Mouse (Mus musculus): ENCODE measurements around the gene Atg9a.
"Not testable (repeated sequence)": the region's sequence is repeated elsewhere in the genome, so short reads cannot be mapped to it uniquely, and the experiment has no call there.

Atg9a gene

DNA sequence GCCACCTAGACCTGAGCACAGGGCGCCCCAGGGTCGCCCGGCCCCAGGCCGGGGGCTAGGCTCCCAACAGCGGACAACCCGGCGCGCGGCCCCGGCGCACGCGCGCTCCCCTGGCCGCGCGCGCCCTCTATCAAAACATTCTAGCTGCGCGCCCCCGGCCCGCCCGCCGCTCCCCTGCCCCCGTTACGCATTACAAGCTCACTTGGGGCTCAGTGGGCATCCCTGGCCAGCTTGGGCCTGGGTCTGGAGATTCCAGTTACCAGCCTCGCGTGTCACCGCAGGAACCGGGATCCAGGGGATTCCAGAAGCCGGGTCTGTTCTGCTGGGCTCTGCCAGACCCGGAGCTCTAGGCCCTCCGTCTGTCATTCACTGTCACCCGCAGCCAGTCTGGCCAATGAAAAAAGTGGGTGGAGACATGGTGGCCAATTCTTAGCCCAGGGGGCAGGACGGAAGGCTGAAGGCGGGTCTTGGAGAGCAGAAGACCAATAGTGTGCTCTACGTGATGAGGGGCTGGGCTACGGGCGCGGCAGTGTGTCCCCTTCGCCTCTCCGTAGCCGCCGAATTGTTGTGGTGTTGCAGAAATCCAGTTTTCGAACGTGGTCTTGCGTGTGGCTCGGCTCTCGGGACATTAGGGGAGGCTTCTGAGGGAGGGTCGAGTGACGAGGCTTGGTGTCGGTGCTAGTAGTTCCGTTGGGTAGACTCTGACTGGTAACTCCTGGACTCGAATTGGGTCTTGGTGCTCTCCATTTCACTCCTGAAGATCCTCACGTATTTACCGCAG is at the start of gene Atg9a, which contains the start of gene Ankzf1:
Gene Atg9a (minus strand): TSS at position 575 of the 781 bp plus-strand sequence.
Gene Ankzf1 (plus strand): TSS at position 530 of the 781 bp plus-strand sequence.
- DNase-seq (ENCODE audit: extremely low read depth, low read depth, low spot score) = peak; percentile 97

DNA sequence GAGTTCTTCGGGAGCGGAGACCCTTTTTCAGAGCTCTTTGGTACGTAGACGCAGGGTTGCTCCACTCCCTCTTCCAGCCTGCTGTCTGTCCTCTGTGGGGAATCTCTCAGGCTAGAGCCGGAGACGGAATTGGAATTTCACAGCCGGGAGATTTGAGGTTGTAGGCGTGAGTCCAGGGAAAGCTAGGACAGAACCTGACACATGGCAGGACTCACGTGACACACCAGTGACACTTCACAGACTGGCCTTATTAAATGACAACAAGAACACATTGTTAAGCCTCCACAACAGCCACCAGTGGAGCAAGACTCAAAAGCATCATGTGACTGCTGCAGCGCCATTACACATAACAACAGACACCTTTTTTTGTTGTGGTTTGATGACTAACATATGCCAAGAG is 47.6 kb upstream of the Atg9a start:
- no peak for DNase-seq (ENCODE audit: extremely low read depth, low read depth, low spot score)

DNA sequence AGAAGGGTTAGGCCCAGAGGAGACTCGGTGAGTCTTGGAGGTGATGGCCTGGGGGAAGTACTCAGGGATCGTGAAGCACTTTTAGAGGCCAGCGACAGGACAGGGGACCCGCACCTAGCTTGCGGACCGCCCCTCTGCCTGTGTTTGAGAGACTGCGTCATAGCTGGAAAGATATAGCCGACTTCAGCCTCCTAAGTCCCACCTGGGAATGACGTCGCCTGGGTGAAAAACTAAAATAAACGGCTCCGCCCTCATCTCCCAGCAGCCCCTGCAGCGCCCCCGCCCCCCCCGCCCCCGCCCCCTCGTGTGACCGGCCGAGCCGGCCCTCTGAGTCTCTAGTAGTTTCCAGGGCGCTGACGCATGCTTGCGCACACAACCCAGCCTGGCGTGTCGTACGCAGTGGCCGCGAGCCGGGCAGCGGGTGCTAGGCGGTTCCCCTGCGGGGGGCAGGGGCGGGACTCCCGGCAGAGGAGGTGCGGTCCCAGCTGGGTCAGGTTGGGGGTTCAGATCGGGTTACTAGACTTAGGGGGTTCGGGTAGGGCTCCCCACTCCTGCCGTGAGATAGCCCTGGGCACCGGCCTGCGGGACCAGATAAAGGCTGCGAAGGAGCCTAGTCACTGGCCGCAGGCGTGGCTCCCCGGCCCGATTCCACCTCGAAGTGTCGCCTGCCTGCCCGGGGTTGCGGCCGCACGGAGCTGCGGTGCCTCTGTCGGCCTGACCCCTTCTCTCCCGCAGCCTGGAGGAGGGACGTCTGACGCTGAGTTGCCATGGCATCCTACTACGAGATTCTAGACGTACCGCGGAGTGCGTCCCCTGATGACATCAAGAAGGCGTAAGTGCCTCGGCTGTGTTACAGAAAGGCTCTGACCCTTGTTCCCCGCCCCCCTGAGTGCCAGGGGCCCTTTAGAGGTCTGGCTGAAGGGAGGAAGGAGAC is 44.4 kb upstream of the Atg9a start, which contains the start of gene Dnajb2:
Gene Dnajb2 (plus strand): TSS at position 290 of the 934 bp plus-strand sequence.
- DNase-seq (ENCODE audit: extremely low read depth, low read depth, low spot score) = no peak

DNA sequence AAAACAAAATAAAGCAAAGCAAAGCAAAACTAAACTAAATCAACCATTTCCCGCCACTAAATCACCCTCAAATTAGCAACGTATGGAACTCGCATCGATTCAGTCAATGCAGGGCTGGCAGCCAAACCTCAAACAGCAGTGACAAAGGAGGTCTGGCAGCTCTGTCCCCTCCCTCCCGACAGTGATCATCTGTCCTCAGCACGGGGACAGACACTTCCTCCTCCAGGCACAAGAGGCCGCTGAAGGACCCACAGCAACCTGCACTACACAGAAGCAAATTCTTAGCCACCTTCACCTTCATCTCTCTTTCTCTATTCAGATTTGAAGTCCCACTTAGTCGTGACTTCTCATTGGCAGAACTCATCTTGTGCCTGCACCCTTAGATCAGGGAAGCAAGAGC is 42.6 kb upstream of the Atg9a start:
- no peak for DNase-seq (ENCODE audit: extremely low read depth, low read depth, low spot score)

DNA sequence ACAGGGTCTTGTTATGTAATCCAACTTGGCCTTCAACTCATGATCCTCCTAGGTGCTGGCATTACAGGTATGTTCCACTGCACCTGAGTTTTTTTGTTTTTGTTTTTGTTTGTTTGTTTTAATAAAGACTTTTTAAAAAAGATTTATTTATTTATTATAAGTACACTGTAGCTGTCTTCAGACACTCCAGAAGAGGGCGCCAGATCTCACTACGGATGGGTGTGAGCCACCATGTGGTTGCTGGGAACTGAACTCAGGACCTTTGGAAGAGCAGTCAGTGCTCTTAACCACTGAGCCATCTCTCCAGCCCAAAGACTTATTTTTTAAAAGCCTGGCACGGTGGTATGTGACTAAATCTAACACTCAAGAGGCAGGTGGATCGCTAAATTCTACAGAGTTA is 40.5 kb upstream of the Atg9a start:
- not testable (repeated sequence) for DNase-seq (ENCODE audit: extremely low read depth, low read depth, low spot score)

DNA sequence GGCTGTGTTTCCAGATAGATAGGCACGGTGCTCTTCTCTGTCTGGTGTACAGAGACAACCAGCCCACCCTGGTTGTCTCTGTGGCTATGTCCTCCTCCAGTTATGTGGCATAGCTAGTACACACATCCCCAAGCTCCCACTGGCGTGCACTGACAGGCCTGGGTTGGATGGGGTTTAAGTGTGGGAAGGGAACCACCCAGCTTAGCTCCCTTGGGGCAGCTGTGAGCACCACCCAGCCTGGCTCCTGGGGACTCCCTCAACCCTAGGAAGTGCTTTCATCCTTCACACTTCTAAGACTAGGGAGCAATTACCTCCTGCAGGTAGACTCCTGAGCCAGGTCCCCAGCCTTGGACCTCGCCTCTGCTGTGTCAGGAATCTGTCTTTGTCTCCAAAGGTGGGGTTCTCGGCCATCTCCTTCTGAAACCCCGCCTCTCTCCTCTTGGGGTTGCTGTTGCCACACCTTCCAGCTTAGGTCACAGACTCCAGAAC is 39.7 kb upstream of the Atg9a start, which contains the start of gene A630095N17Rik:
Gene A630095N17Rik (minus strand): TSS at position 439 of the 489 bp plus-strand sequence.
- no peak for DNase-seq (ENCODE audit: extremely low read depth, low read depth, low spot score)

DNA sequence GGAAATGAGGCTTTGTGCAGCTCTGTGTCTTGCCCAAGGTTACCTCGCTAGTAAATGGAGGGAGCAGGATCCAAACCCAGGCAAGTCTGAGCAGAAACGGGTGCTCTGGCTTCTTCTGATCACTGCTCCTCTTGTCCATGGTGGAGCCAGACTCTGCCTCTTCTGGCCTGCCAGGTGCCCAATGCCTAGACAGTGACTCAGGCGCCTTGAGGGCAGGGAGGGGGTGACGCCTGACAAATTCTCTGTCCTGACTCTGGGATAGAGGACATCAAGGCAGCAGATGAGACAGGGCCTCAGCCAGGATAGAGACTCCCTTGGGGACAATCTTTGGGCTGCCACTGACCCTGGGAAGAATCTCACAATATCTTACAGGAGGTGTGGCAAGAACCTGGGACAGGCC is 39.2 kb upstream of the Atg9a start:
- no peak for DNase-seq (ENCODE audit: extremely low read depth, low read depth, low spot score)

DNA sequence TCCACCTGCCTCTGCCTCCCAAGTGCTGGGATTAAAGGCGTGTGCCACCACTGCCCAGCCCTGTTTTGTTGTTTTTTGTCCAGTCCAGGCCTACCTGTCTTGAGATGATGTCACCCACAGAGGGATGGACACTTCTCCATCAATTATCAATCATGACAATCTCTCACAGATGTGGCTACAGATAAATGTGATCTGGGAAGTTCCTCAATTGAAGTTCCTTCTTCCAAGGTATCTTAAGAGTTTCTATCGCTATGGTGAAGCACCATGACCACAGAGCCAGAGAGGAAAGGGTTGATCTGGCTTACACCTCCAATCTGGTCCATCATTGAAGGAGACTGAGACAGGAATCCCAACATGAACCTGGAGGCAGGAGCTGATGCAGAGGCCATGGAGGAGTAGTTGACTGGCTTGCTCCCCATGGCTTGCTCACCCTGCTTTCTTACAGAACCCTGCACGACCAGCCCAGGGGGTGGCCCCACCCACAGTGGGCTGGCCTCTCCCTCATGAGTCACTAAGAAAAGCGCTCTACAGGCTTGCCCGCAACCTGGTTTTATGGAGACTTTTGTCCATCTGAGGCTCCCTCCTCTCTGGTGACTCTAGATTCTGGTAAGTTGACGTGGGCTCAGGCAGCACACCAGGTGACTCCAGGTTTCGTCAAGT is 38.5 kb upstream of the Atg9a start:
- no peak for DNase-seq (ENCODE audit: extremely low read depth, low read depth, low spot score)

DNA sequence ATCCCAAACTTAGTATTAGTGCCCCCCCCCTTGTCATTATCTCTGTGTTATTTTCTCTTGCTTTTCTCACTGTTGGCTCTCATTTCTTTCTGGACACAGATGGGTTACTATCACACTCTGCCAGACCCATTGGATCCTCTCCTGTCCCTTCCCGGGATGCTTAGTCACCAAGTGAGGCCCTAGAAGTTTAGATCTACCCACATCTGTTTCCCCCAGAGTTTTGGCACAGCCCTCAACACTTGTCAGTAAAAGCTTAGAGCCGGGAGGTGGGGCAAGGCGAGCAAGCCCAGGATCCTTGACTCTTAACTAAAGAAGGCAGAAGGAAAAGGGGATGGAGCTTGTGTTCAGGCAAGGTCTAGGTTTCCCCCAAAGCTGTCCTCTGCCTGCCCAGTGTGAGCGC is 37.2 kb upstream of the Atg9a start:
- DNase-seq (ENCODE audit: extremely low read depth, low read depth, low spot score) = no peak

DNA sequence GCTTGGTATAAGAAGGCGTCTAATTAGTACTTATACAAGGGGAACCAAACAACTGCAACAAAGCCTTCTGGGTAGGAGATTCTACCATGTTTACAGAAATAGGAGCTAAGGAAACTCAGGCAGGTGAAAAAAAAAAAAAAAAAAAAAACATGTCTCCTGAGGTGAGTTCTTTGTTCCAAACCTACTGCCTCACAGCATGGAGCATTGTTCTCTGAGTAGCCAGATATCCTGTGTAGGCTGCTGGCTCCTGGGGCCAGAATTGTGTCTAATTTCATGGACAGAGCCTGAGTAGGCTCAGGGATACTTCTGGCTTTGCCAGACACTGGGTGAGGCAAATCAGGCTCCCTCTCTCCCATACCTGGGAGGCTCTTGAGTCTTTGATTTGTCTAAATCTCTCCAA is 35.7 kb upstream of the Atg9a start:
- no peak for DNase-seq (ENCODE audit: extremely low read depth, low read depth, low spot score)

DNA sequence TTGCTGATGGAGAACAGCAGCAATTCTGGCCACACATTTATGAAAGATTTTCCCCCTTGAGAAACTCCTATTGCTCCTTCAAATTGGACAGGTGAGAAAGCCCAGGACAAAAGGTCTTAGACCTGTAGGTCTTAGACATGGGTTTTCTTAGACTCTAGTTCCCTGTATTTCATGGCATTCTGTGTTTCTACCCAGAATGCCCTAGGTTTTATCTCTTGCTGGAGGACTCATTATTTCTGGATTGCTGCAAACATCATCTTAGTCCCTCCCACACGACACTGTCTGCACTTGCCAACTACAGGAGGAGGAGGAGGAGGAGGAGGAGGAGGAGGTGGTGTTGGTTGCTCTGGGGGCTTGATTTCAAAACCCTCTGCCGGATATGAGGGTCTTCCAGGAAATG is 34.1 kb upstream of the Atg9a start:
- no peak for DNase-seq (ENCODE audit: extremely low read depth, low read depth, low spot score)

DNA sequence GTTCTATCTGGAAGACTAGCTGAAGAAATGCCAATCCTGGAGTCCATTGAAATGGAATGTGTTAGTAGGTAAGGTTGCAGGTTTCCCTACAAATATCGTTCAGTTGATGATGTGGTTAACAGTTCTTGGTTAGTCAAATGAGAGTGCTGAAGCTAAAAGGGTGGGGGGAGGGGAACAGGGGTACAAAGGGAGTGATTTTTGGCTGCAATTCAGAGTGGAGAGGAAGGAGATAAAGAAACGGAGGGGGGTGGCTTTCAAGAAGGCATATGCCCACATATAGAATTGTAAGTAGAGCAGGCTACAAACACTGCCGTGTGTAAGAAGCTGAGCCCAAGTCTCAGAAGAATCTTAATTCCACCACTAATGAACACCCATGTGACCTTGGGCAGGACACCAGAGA is 33.5 kb upstream of the Atg9a start:
- no peak for DNase-seq (ENCODE audit: extremely low read depth, low read depth, low spot score)

DNA sequence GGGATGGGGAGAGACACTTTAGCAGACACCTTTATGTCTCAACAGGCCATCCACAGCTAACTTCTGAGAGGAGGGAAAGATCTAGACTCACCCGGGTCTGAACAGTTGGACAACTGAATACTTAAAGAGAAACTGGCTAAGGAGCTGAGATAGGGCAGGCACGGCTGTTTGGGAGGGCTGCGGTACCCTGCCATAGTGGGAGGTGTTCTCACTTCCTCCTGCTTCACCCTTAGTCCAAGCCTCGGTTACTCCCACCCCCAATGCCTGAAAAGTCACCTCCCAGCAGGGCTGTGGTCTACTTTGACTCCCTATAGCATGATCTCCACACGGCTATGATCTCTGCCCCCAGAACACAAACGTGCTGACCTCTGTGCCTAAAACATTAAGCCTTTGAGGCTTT is 31.5 kb upstream of the Atg9a start:
- no peak for DNase-seq (ENCODE audit: extremely low read depth, low read depth, low spot score)

DNA sequence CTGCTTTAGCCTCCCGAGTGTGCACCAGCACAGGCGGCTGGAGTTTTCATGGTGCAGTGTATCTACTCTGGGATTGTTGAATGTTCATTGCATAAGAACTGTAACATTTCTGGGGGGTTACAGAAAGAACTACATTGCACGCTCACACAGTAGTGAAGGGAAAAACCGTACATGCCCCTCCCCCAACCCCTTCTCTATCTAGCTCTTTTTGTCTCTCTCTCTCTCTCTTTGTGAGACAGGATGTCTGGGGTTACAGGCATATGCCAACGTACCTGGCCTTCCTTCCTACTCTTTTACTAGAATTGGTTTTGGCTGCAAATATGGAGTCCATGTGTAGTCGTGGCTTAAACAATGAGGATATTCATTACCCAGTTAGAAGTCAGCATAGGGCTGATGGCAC is 30.9 kb upstream of the Atg9a start:
- DNase-seq (ENCODE audit: extremely low read depth, low read depth, low spot score) = no peak

DNA sequence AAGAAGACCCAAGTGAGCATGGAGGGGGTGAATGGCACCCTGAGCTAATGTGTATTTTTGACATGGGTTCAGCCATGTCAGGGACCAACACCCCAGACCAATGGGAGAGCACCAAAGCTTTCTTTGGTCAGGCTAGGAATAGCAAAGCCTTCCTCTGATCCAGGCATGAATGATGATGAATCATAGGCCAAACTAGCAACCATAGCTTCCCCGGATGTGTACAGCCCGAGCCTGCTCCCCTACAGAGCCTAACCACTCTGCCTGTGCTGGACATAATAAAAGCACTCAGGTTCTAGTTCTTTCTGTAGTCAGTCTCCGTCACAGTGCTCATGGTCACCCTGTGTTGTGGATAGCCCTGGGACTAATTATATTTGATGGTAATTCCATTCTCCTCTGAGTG is 29.5 kb upstream of the Atg9a start:
- DNase-seq (ENCODE audit: extremely low read depth, low read depth, low spot score) = no peak

DNA sequence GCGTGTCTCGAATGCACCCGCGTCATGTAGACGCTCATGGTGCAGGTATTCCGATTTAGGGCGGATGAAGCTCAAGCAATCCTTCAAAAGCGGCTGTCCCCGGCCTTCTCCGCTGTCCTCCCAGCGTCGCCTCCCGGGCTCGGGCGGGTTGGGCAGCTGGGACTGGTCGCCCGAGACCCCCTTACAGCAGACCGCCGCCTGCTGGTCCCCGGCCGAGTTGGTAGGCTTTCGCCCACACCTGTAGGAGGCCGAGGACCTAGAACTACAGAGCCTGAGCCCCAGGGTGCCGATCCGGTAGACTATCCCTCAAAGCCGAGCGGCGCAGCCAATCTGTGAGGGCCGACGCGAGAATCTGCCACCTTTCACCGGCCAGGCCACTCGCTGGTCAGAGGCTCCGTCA is 27.5 kb upstream of the Atg9a start, which contains the start of gene Tuba4a:
Gene Tuba4a (minus strand): TSS at position 335 of the 400 bp plus-strand sequence.
- DNase-seq (ENCODE audit: extremely low read depth, low read depth, low spot score) = no peak

DNA sequence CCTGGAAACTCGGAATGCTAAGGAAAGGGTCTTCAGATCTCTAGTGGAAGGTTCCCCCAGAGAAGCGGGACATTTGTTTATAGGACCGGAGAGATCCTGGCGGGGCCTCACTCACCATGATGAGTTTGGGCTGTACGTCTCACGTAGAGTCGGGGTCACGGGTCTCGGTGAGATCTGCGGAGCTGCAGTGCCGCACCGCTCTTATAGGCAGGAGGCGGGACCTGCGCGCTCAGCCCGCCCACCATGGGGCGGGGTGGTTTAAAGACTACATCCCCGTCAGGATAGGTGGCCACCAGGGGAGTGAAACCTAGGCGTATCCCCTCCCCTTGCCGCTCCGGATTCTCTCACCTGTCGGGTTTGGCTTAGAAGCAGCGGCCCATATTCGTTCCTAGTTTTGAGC is 27.1 kb upstream of the Atg9a start:
- no peak for DNase-seq (ENCODE audit: extremely low read depth, low read depth, low spot score)

DNA sequence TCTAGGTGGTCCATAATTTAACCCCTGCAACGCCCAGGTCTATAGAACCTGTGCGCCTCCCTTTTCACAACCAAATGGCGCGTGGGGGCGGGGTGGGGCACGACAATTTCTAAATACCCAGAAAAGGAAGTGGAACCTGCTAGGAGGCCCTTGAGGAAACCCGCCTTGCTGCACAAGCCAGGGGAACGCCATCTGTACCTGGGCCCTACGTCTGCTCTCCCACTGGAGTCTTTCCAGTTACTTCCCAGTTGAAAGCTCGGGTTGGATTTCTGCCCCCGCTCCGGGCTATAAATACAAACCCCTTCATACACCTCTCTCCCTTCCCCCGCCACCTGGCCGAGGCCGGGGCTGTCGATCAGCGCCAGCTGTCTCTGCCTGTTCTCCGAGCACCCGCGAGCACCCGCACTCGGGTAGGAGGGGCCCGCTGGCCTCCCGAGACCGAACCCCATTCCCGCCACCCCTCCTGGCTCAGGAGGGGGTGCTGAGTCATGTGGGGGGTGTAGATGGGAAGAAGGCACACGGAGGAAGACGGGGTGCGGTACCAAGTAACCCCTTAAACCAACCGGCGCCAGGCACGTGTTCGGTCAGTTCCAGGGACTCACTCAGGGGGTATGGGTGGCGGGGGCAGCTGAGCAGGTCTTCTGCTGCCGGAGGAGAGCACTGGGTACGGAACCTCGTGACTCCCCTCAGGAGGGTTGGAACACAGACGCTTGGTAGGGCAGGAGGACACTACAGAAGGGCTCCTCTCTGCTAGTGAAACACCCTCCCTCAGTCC is 26.4 kb upstream of the Atg9a start:
- no peak for DNase-seq (ENCODE audit: extremely low read depth, low read depth, low spot score)

DNA sequence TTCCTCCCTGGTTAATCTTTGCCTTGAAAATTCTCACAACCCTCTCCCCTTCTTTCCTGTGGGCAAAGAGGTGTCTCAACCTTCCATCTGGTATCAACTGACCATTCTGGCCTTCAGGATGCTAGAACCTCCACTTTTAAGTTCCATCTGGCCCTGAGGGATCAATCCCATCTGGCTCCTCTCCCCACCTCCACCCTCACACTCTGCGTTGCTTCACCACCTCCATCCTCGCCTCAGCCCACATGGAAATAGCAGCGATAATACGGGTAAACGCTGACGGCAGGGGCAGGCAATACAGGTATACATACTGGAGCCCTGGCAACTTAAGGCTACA is 25.9 kb upstream of the Atg9a start:
- DNase-seq (ENCODE audit: extremely low read depth, low read depth, low spot score) = no peak

DNA sequence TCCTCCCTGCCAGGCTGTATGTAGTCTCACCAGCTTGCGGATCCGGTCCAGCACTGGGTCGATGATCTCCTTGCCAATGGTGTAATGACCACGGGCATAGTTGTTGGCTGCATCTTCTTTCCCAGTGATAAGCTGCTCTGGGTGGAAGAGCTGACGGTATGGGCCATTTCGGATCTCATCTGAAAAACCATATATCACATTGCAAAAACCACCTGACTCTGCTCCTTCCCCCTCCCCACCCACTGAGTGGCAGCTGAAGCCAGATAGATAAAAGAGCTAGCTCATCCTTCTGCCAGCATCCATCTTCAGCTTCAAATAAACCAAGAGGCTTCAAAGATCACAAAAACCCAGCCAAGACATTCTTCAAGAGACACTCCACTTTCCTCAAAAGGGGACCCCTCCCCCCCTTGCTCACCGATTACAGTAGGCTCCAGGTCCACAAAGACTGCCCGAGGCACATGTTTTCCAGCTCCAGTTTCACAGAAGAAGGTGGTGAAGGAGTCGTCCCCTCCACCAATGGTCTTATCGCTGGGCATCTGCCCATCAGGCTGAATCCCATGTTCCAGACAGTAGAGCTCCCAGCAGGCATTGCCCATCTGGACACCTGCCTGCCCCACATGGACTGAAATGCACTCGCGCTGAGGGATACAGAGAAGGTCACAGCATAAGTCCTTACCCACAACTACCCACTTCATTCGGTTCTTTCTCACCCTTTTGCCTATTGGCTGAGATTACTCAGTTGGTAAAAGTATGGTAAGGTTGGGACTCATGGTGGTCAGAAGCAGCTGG is 25.0 kb upstream of the Atg9a start:
- DNase-seq (ENCODE audit: extremely low read depth, low read depth, low spot score) = no peak
